Mouse (Mus musculus): ENCODE measurements around the gene Gm10184. TPM values are rescaled to one million over a fixed set of nuclear protein-coding genes. Genes with fewer than 3 reads are reported as not detected.
"Not testable (repeated sequence)": the region's sequence is repeated elsewhere in the genome, so short reads cannot be mapped to it uniquely, and the experiment has no call there.

Gene Gm10184
- polyA plus RNA-seq (2015; fragmentation: Nextera tagmentation; extraction: Ambion mirVana) = 21.8 and 23.0 TPM in 2 replicates

- no peak for ATAC-seq (ENCODE audit: low FRiP score)
- Histone ChIP-seq H3K4me1 (no peaks in the 10 kb centered on the region), H3K9ac (replicated peaks) (no peak within 1 kb of the TSS), H3K36me3 (no peaks in the 10 kb centered on the region), H3K27me3 (replicated peaks) (no peaks in the 10 kb centered on the region), H3K4me3 (replicated peaks) (no peak within 1 kb of the TSS), H3K27ac (replicated peaks) (no peak within 1 kb of the TSS), H3K4me2 (no peak within 1 kb of the TSS), H3K9me3 (replicated peaks) (no peaks in the 10 kb centered on the region)
- 95% methylated on average over 6 of the region's 6 CpGs for WGBS
Measured at GRCm38 (mm10) chr17:89910349-89910748, at the start of gene Gm10184. Gm10184 (minus strand) TSS chr17:89910449.

- H3K27me3 ChIP-seq (replicated peaks) = no peaks in the 10 kb centered on the region
- H3K4me1 ChIP-seq = no peaks in the 10 kb centered on the region
- no peak overlapping the region for H3K27ac ChIP-seq (replicated peaks)
- H3K4me3 ChIP-seq (replicated peaks) = no peak overlapping the region
- H3K9me3 ChIP-seq (replicated peaks) = no peaks in the 10 kb centered on the region
- WGBS = 49% methylated on average over 2 of the region's 2 CpGs
- no peak overlapping the region for H3K4me2 ChIP-seq
- ATAC-seq (ENCODE audit: low FRiP score) = no peak
- H3K36me3 ChIP-seq = no peaks in the 10 kb centered on the region
- no peak overlapping the region for H3K9ac ChIP-seq (replicated peaks)
Measured at GRCm38 (mm10) chr17:89933950-89934349, 23.7 kb upstream of the Gm10184 start.

- ATAC-seq (ENCODE audit: low FRiP score) = no peak
- H3K36me3 ChIP-seq = no peaks in the 10 kb centered on the region
- H3K27me3 ChIP-seq (replicated peaks) = no peaks in the 10 kb centered on the region
- H3K4me2 ChIP-seq = no peak overlapping the region
- H3K9me3 ChIP-seq (replicated peaks) = no peaks in the 10 kb centered on the region
- H3K4me1 ChIP-seq = no peaks in the 10 kb centered on the region
- no peak overlapping the region for H3K4me3 ChIP-seq (replicated peaks)
- no peak overlapping the region for H3K27ac ChIP-seq (replicated peaks)
- H3K9ac ChIP-seq (replicated peaks) = no peak overlapping the region
Measured at GRCm38 (mm10) chr17:89907686-89908085, 2.6 kb downstream of the Gm10184 start.

- H3K4me1 ChIP-seq; H3K9me3 ChIP-seq (replicated peaks); H3K4me2 ChIP-seq; H3K36me3 ChIP-seq; ATAC-seq (ENCODE audit: low FRiP score); H3K27me3 ChIP-seq (replicated peaks); H3K27ac ChIP-seq (replicated peaks); H3K4me3 ChIP-seq (replicated peaks); H3K9ac ChIP-seq (replicated peaks): not testable (repeated sequence)
- WGBS = 83% methylated on average over 5 of the region's 5 CpGs
Measured at GRCm38 (mm10) chr17:89904701-89905100, 5.5 kb downstream of the Gm10184 start.

- Histone ChIP-seq H3K9me3 (replicated peaks) (no peaks in the 10 kb centered on the region), H3K4me1 (0 out of 2 replicates have a peak, but pooled peaks cover 4% of the 10 kb centered on the region), H3K27me3 (replicated peaks) (no peaks in the 10 kb centered on the region), H3K27ac (replicated peaks) (no peak overlapping the region), H3K4me3 (replicated peaks) (no peak overlapping the region), H3K4me2 (no peak overlapping the region), H3K9ac (replicated peaks) (no peak overlapping the region), H3K36me3 (no peaks in the 10 kb centered on the region)
- ATAC-seq (ENCODE audit: low FRiP score) = no peak
- WGBS = 100% methylated on average over 1 of the region's 1 CpGs
Measured at GRCm38 (mm10) chr17:89902767-89903166, 7.5 kb downstream of the Gm10184 start.

GRCm38 (mm10) chr17:89900610-89901009, 9.6 kb downstream of the Gm10184 start:
- Histone ChIP-seq H3K9me3 (replicated peaks) (no peaks in the 10 kb centered on the region), H3K4me2 (no peak overlapping the region), H3K9ac (replicated peaks) (no peak overlapping the region), H3K36me3 (no peaks in the 10 kb centered on the region), H3K27ac (replicated peaks) (no peak overlapping the region), H3K4me3 (replicated peaks) (no peak overlapping the region), H3K4me1 (0 out of 2 replicates have a peak, but pooled peaks cover 4% of the 10 kb centered on the region), H3K27me3 (replicated peaks) (no peaks in the 10 kb centered on the region)
- ATAC-seq (ENCODE audit: low FRiP score) = no peak
- 67% methylated on average over 7 of the region's 7 CpGs for WGBS

GRCm38 (mm10) chr17:89899813-89900212, 10.4 kb downstream of the Gm10184 start:
- Histone ChIP-seq H3K4me2 (no peak overlapping the region), H3K27me3 (replicated peaks) (no peaks in the 10 kb centered on the region), H3K36me3 (no peaks in the 10 kb centered on the region), H3K9ac (replicated peaks) (no peak overlapping the region), H3K9me3 (replicated peaks) (no peaks in the 10 kb centered on the region), H3K27ac (replicated peaks) (no peak overlapping the region), H3K4me3 (replicated peaks) (no peak overlapping the region), H3K4me1 (0 out of 2 replicates have a peak, but pooled peaks cover 4% of the 10 kb centered on the region)
- 44% methylated on average over 3 of the region's 3 CpGs for WGBS
- no peak for ATAC-seq (ENCODE audit: low FRiP score)

GRCm38 (mm10) chr17:89864996-89865395, 45.3 kb downstream of the Gm10184 start:
- Histone ChIP-seq H3K9ac (replicated peaks) (no peak overlapping the region), H3K27ac (replicated peaks) (no peak overlapping the region), H3K4me3 (replicated peaks) (no peak overlapping the region), H3K4me2 (no peak overlapping the region), H3K9me3 (replicated peaks) (no peaks in the 10 kb centered on the region), H3K4me1 (no peaks in the 10 kb centered on the region), H3K36me3 (no peaks in the 10 kb centered on the region), H3K27me3 (replicated peaks) (no peaks in the 10 kb centered on the region)
- ATAC-seq (ENCODE audit: low FRiP score) = no peak
- WGBS = 32% methylated on average over 3 of the region's 3 CpGs
